Mouse (Mus musculus) G1E (cell line): ENCODE results near the gene Inka1.

Experiments used
- CTCF ChIP-seq: IDR thresholded peaks from 2 replicates; pipeline ENCODE4 v1.5.1; 2012; ENCODE audit warnings: low read depth, low read length, inconsistent platforms, mixed read lengths
- GATA1 ChIP-seq: IDR thresholded peaks from 2 replicates; pipeline ENCODE4 v1.6.1; 2012; ENCODE audit warnings: borderline replicate concordance, low read length, inconsistent platforms, mixed read lengths
- GATA2 ChIP-seq: IDR thresholded peaks from 2 replicates; pipeline ENCODE4 v1.6.1; 2012; ENCODE audit warnings: low read depth, low read length, inconsistent platforms, borderline replicate concordance

- TF ChIP-seq CTCF (no peak), GATA1 (no peak), GATA2 (no peak)
Measured at GRCm38 (mm10) chr9:107993013-107993412, 7.3 kb upstream of the Inka1 start.
